Mouse (Mus musculus): ENCODE measurements around the gene Grb2. TPM values are rescaled to one million over a fixed set of nuclear protein-coding genes. Genes with fewer than 3 reads are reported as not detected.

Grb2 gene
- polyA plus RNA-seq, 1 experiment from 2014 or later = 91.0 TPM

DNA sequence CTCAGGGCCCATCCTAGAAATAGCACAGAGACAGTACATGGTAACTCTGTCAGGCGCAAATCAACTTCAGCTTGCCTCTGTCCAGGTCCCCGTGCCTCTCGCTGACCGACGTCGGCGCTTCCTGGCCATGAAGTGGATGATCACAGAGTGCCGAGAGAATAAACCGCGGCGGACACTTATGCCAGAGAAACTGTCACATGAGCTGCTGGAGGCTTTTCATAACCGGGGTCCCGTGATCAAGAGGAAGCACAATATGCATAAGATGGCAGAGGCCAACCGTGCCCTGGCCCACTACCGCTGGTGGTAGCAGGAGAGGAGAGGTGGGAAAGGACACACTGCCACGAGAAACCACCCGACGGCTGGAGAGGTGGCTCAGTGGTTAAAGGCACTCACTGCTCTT is 101.7 kb downstream of the Grb2 start:
- Histone ChIP-seq H3K27me3 (no peaks in the 10 kb centered on the region), H3K9ac (no peak overlapping the region), H3K27ac (no peak overlapping the region), H3K4me1 (peaks cover 27% of the 10 kb centered on the region), H3K4me3 (no peak overlapping the region), H3K9me3 (no peaks in the 10 kb centered on the region), H3K4me2 (no peak overlapping the region), H3K36me3 (peaks cover 39% of the 10 kb centered on the region)
- ATAC-seq (ENCODE audit: borderline replicate concordance, extremely low read depth, low FRiP score, low TSS enrichment) = no peak
- WGBS = 92% methylated on average over 18 of the region's 18 CpGs

GRCm38 (mm10) chr11:115604304-115604696 is 104.1 kb downstream of the Grb2 start:
- ATAC-seq (ENCODE audit: borderline replicate concordance, extremely low read depth, low FRiP score, low TSS enrichment) = peak; percentile 48; the same call in 1 of the 2 replicates
- Histone ChIP-seq H3K4me2 (peak overlapping the region; percentile 83), H3K36me3 (peaks cover 38% of the 10 kb centered on the region), H3K9me3 (no peaks in the 10 kb centered on the region), H3K27ac (peak overlapping the region; percentile 83), H3K27me3 (no peaks in the 10 kb centered on the region), H3K9ac (peak overlapping the region; percentile 91), H3K4me3 (peak overlapping the region; percentile 74), H3K4me1 (peaks cover 23% of the 10 kb centered on the region)
- under 1% methylated on average over 26 of the region's 26 CpGs for WGBS

DNA sequence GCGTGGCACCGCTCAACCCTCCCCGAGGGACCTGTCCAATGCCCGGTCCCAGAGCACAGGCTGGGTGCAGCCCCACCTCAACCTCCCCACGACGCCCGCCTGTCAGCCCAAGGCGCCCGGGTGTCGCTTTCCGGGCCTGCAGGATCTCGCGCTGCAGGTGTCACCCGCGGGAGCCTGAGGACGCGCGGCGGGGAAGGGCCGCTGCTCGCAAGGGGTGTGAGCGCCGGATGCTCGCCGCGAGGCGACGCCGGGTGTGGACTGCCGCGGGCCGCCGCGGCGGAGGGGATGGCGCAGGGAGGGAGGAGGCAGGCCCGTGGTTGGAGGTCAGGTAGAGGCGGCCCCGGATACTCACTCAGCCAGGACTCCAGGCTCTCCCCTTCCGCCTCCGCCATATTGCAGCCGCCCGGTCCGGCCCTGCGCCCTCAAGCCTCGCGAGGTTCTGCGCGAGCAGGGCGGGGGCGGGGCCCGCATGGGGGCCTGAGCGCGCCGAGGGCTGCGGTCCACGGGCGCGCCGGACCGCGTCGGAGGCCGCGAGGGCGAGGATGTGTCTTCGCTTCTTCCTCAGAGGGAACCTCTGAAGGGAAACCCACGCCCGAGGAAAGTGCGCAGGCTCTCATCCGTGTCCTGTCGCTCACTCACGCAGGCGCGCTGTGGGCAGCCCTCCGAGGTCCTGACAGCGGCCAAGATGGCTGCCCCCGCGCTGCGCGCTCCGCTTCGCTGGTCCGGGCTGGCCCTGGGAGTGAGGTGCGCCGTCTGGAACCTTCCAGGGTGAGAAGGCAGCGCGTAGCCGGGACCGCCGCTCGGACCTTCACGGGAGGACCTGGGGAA is 104.7 kb downstream of the Grb2 start, which contains the start of the genes Mrps7 and Gga3:
TSS of gene Mrps7 (plus strand) at position 450 of the 828 bp plus-strand sequence.
TSS of gene Gga3 (minus strand) at position 576 of the 828 bp plus-strand sequence.
- ATAC-seq (ENCODE audit: borderline replicate concordance, extremely low read depth, low FRiP score, low TSS enrichment) = peak; percentile 97
- H3K36me3 ChIP-seq = peaks cover 34% of the 10 kb centered on the region
- under 1% methylated on average over 81 of the region's 93 CpGs for WGBS
- peak within 1 kb of the TSS; percentile 74 for H3K4me3 ChIP-seq
- H3K4me2 ChIP-seq = peak within 1 kb of the TSS; percentile 83
- H3K27me3 ChIP-seq = no peaks in the 10 kb centered on the region
- H3K27ac ChIP-seq = peak within 1 kb of the TSS; percentile 83
- peaks cover 23% of the 10 kb centered on the region for H3K4me1 ChIP-seq
- no peaks in the 10 kb centered on the region for H3K9me3 ChIP-seq
- H3K9ac ChIP-seq = peak within 1 kb of the TSS; percentile 91

GRCm38 (mm10) chr11:115603128-115603475 is 105.3 kb downstream of the Grb2 start:
- WGBS = 4% methylated on average over 15 of the region's 15 CpGs
- no peak for ATAC-seq (ENCODE audit: borderline replicate concordance, extremely low read depth, low FRiP score, low TSS enrichment)
- Histone ChIP-seq H3K27ac (peak overlapping the region; percentile 83), H3K4me2 (peak overlapping the region; percentile 83), H3K36me3 (peaks cover 28% of the 10 kb centered on the region), H3K4me1 (peaks cover 23% of the 10 kb centered on the region), H3K4me3 (peak overlapping the region; percentile 74), H3K9me3 (no peaks in the 10 kb centered on the region), H3K9ac (peak overlapping the region; percentile 91), H3K27me3 (no peaks in the 10 kb centered on the region)

DNA sequence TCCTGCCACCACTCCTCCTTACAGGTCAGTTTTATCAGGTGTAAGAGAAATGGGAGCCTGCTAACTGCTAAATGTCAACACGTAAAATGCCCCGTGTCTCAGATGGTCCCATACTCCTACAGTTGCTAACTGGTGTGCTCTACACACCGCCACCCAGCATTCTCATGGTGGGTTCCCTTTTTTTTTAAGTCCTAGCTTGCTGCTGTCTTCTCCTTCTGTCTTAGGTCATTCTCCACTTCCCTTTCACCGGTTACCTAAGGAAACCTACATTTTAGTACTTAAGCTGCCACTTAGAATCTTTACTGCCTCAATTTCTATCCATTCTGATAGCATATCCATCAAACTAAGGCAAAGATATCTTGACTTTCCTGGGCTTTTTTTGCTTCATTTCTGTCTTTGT is 107.2 kb downstream of the Grb2 start:
- Histone ChIP-seq H3K4me2 (no peak overlapping the region), H3K27me3 (no peaks in the 10 kb centered on the region), H3K27ac (no peak overlapping the region), H3K36me3 (peaks cover 18% of the 10 kb centered on the region), H3K9ac (no peak overlapping the region), H3K4me3 (no peak overlapping the region), H3K4me1 (peaks cover 23% of the 10 kb centered on the region), H3K9me3 (no peaks in the 10 kb centered on the region)
- 78% methylated on average over 4 of the region's 4 CpGs for WGBS
- no peak for ATAC-seq (ENCODE audit: borderline replicate concordance, extremely low read depth, low FRiP score, low TSS enrichment)

DNA sequence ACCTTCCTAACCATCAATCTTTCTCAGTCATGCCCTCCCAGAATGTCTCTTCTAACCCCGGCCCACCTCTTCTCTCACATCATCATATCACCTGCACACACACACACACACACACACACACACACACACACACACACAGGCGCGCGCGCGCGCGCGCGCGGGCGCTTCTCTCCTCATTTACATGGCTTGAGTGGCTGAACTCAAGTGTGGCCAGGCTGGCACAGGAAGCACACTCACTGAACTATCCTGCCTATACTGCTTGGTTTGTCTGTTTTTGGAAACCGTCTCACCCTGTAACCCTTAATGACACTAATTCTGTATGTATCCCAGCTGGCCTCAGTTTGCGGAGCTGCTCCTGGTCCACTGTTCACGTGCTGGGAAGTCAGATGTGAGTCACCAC is 107.7 kb downstream of the Grb2 start:
- H3K4me1 ChIP-seq = peaks cover 23% of the 10 kb centered on the region
- WGBS = 93% methylated on average over 15 of the region's 15 CpGs

DNA sequence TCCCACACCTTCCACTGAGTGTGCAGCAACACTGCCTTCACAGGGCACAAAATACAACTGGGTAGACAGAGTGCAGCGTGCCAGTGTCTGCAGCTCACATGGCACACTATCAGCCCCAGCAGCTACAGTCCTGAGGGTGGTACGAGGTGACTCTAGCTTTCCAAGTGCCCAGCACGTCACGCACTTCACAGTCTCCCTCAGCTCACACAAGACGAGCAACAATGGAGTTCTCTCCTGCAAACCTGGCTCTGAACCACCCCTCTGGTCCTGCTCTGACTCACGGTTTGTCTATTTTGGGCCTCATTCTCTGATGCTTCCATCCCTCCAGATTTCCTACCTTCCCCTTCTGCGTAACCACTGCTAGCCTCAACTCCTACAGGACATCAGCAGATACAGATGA is 108.7 kb downstream of the Grb2 start:
- Histone ChIP-seq H3K9ac (no peak overlapping the region), H3K9me3 (no peaks in the 10 kb centered on the region), H3K27me3 (no peaks in the 10 kb centered on the region), H3K4me3 (no peak overlapping the region), H3K4me2 (no peak overlapping the region), H3K27ac (no peak overlapping the region), H3K4me1 (peaks cover 15% of the 10 kb centered on the region), H3K36me3 (peaks cover 22% of the 10 kb centered on the region)
- no peak for ATAC-seq (ENCODE audit: borderline replicate concordance, extremely low read depth, low FRiP score, low TSS enrichment)
- 93% methylated on average over 7 of the region's 7 CpGs for WGBS

More for the DNA sequence above, 107.7 kb downstream of the Grb2 start:
- H3K36me3 ChIP-seq = peaks cover 16% of the 10 kb centered on the region
- no peak overlapping the region for H3K4me3 ChIP-seq
- no peaks in the 10 kb centered on the region for H3K9me3 ChIP-seq
- H3K27ac ChIP-seq = no peak overlapping the region
- H3K4me2 ChIP-seq = no peak overlapping the region
- no peaks in the 10 kb centered on the region for H3K27me3 ChIP-seq
- ATAC-seq (ENCODE audit: borderline replicate concordance, extremely low read depth, low FRiP score, low TSS enrichment) = no peak
- H3K9ac ChIP-seq = no peak overlapping the region

- 90% methylated on average over 4 of the region's 4 CpGs for WGBS
- no peak overlapping the region for H3K4me3 ChIP-seq
- H3K27ac ChIP-seq = no peak overlapping the region
- H3K27me3 ChIP-seq = no peaks in the 10 kb centered on the region
- H3K4me1 ChIP-seq = peaks cover 13% of the 10 kb centered on the region
- peaks cover 36% of the 10 kb centered on the region for H3K36me3 ChIP-seq
- ATAC-seq (ENCODE audit: borderline replicate concordance, extremely low read depth, low FRiP score, low TSS enrichment) = no peak
- no peaks in the 10 kb centered on the region for H3K9me3 ChIP-seq
- no peak overlapping the region for H3K4me2 ChIP-seq
- H3K9ac ChIP-seq = no peak overlapping the region
Observed at GRCm38 (mm10) chr11:115598309-115598708, 110.1 kb downstream of the Grb2 start.

- Histone ChIP-seq H3K9me3 (no peaks in the 10 kb centered on the region), H3K4me2 (no peak overlapping the region), H3K27me3 (no peaks in the 10 kb centered on the region), H3K9ac (no peak overlapping the region), H3K36me3 (peaks cover 65% of the 10 kb centered on the region), H3K4me1 (no peaks in the 10 kb centered on the region), H3K4me3 (no peak overlapping the region), H3K27ac (no peak overlapping the region)
- no peak for ATAC-seq (ENCODE audit: borderline replicate concordance, extremely low read depth, low FRiP score, low TSS enrichment)
- WGBS = 97% methylated on average over 3 of the region's 3 CpGs
Observed at GRCm38 (mm10) chr11:115595209-115595608, 113.2 kb downstream of the Grb2 start.

Other genes starting within 250 kb of the Grb2 start
- 0.55 and 1.9 TPM in 2 replicates for gene Slc16a5, start 246.1 kb downstream of the Grb2 start, polyA plus RNA-seq (2015; fragmentation: Nextera tagmentation; extraction: Ambion mirVana)
- gene Armc7, start 232.9 kb downstream of the Grb2 start, polyA plus RNA-seq (2015; fragmentation: Nextera tagmentation; extraction: Ambion mirVana) = 6.6 and 7.1 TPM in 2 replicates
- 81.5 and 83.7 TPM in 2 replicates for gene Nt5c, start 216.7 kb downstream of the Grb2 start, polyA plus RNA-seq (2015; fragmentation: Nextera tagmentation; extraction: Ambion mirVana)
- gene Jpt1, start 194.2 kb downstream of the Grb2 start, polyA plus RNA-seq (2015; fragmentation: Nextera tagmentation; extraction: Ambion mirVana) = 504 and 510 TPM in 2 replicates
- gene Sumo2, start 172.3 kb downstream of the Grb2 start, polyA plus RNA-seq (2015; fragmentation: Nextera tagmentation; extraction: Ambion mirVana) = 993 and 1,027 TPM in 2 replicates
- 190 and 192 TPM in 2 replicates for gene Nup85, start 144.2 kb downstream of the Grb2 start, polyA plus RNA-seq (2015; fragmentation: Nextera tagmentation; extraction: Ambion mirVana)
- gene Mrps7, start 104.7 kb downstream of the Grb2 start, polyA plus RNA-seq (2015; fragmentation: Nextera tagmentation; extraction: Ambion mirVana) = 83.9 and 85.0 TPM in 2 replicates
- gene Gga3, start 104.5 kb downstream of the Grb2 start, polyA plus RNA-seq (2015; fragmentation: Nextera tagmentation; extraction: Ambion mirVana) = 15.6 and 18.1 TPM in 2 replicates
- gene Mif4gd, start 95.6 kb downstream of the Grb2 start, polyA plus RNA-seq (2015; fragmentation: Nextera tagmentation; extraction: Ambion mirVana) = 29.5 and 32.3 TPM in 2 replicates
- 19.6 and 20.9 TPM in 2 replicates for gene Slc25a19, start 80.3 kb downstream of the Grb2 start, polyA plus RNA-seq (2015; fragmentation: Nextera tagmentation; extraction: Ambion mirVana)
- gene Tmem94, start 56.8 kb upstream of the Grb2 start, polyA plus RNA-seq (2015; fragmentation: Nextera tagmentation; extraction: Ambion mirVana) = 23.1 and 24.6 TPM in 2 replicates
- 19.0 and 19.6 TPM in 2 replicates for gene Caskin2, start 105.0 kb upstream of the Grb2 start, polyA plus RNA-seq (2015; fragmentation: Nextera tagmentation; extraction: Ambion mirVana)
- gene Tsen54, start 106.1 kb upstream of the Grb2 start, polyA plus RNA-seq (2015; fragmentation: Nextera tagmentation; extraction: Ambion mirVana) = 37.3 and 43.0 TPM in 2 replicates
- 35.1 and 40.1 TPM in 2 replicates for gene Llgl2, start 115.5 kb upstream of the Grb2 start, polyA plus RNA-seq (2015; fragmentation: Nextera tagmentation; extraction: Ambion mirVana)
- gene Myo15b, start 149.8 kb upstream of the Grb2 start, polyA plus RNA-seq (2015; fragmentation: Nextera tagmentation; extraction: Ambion mirVana) = 0.25 and 0.49 TPM in 2 replicates
- gene Smim5, start 191.4 kb upstream of the Grb2 start, polyA plus RNA-seq (2015; fragmentation: Nextera tagmentation; extraction: Ambion mirVana) = 3.6 and 4.8 TPM in 2 replicates
- gene Smim6, start 203.4 kb upstream of the Grb2 start, polyA plus RNA-seq (2015; fragmentation: Nextera tagmentation; extraction: Ambion mirVana) = 24.4 and 25.5 TPM in 2 replicates
- gene Sap30bp, start 224.7 kb upstream of the Grb2 start, polyA plus RNA-seq (2015; fragmentation: Nextera tagmentation; extraction: Ambion mirVana) = 29.8 and 35.5 TPM in 2 replicates
- 20.5 and 22.3 TPM in 2 replicates for gene Recql5, start 224.9 kb upstream of the Grb2 start, polyA plus RNA-seq (2015; fragmentation: Nextera tagmentation; extraction: Ambion mirVana)